Comparison of ENCODE assay signal across 23 mouse cellular contexts in the genomic region with DNA sequence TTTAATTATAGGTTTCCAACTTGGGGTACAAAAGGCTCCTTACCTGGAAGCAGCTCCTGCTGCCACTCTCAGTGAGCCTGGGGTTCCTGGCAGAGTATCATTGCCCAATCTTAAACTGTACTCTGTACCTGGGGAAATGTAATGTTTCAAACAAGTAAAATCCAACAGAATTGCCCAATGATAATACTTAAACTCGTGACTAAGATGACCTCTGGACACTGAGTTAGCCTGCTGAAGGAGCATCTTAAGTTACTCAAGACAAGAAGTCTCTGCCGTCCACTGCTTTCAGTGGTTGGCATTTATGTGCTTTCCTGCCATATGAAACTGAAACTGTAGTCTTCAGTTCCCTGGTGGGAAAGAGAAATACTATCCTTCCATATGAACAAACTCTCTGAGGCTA.
"Had no signal": no experiment of that assay in that cellular context is flagged by ENCODE, and none has a peak within 500 bp of the region (broad histone marks: within the 10 kb centered on the region; RNA-seq: fewer than 3 reads in every experiment).

No protein-coding gene starts in this region.

- H3K4me1 ChIP-seq: heart, embryonic 13.5 days; heart, embryonic 15.5 days; hindbrain, embryonic 13.5 days; hindbrain, embryonic 15.5 days; kidney, embryonic 15.5 days; liver, embryonic 12.5 days had no signal

- H3K9ac ChIP-seq: heart, embryonic 13.5 days; heart, embryonic 15.5 days; hindbrain, embryonic 13.5 days; hindbrain, embryonic 15.5 days; kidney, embryonic 15.5 days; limb, embryonic 13.5 days; limb, embryonic 15.5 days; liver, embryonic 12.5 days; liver, embryonic 14.5 days had no signal

- H3K36me3 ChIP-seq: heart, embryonic 13.5 days; heart, embryonic 15.5 days; hindbrain, embryonic 13.5 days; hindbrain, embryonic 15.5 days; kidney, embryonic 15.5 days; limb, embryonic 13.5 days; limb, embryonic 15.5 days; liver, embryonic 12.5 days had no signal

- H3K27ac ChIP-seq: heart, adult 2 months; heart, embryonic 13.5 days; heart, embryonic 15.5 days; hindbrain, embryonic 13.5 days; hindbrain, embryonic 15.5 days; hindbrain, postnatal 0 days; kidney, embryonic 15.5 days; kidney, postnatal 0 days; limb, embryonic 15.5 days; liver, embryonic 12.5 days; liver, embryonic 14.5 days had no signal

- H3K9me3 ChIP-seq: heart, embryonic 13.5 days; heart, embryonic 15.5 days; hindbrain, embryonic 13.5 days; hindbrain, embryonic 15.5 days; kidney, embryonic 15.5 days; limb, embryonic 13.5 days; limb, embryonic 15.5 days; liver, embryonic 12.5 days had no signal

- H3K4me2 ChIP-seq: heart, embryonic 11.5 days; heart, embryonic 13.5 days; heart, embryonic 15.5 days; hindbrain, embryonic 13.5 days; hindbrain, embryonic 15.5 days; kidney, embryonic 15.5 days; limb, embryonic 13.5 days; limb, embryonic 15.5 days; liver, embryonic 12.5 days had no signal

- H3K4me3 ChIP-seq: heart, adult 2 months; heart, embryonic 13.5 days; heart, embryonic 15.5 days; hindbrain, embryonic 13.5 days; hindbrain, embryonic 15.5 days; kidney, embryonic 15.5 days; limb, embryonic 13.5 days; limb, embryonic 15.5 days; liver, embryonic 12.5 days had no signal

- ATAC-seq: hindbrain, postnatal 0 days; liver, embryonic 12.5 days had no signal

- H3K27me3 ChIP-seq: heart, embryonic 13.5 days; heart, embryonic 15.5 days; hindbrain, embryonic 13.5 days; hindbrain, embryonic 15.5 days; kidney, embryonic 15.5 days; limb, embryonic 15.5 days; liver, embryonic 12.5 days had no signal

- DNase-seq: gastrocnemius, postnatal 14 days; gastrocnemius, postnatal 36 days; heart, adult 2 months; heart, postnatal 14 days; heart, postnatal 36 days; kidney, adult 11 months; kidney, postnatal 14 days; layer of hippocampus, adult 9-11 months; layer of hippocampus, postnatal 36 days; left cerebral cortex, postnatal 4 days; lung, adult 18-20 months had no signal
